Mouse (Mus musculus) heart, embryonic 11.5 days (tissue): ENCODE results near the gene Sirt2. TPM values are rescaled to one million over a fixed set of nuclear protein-coding genes. Genes with fewer than 3 reads are reported as not detected.

Experiments used
- ATAC-seq: fragments of 200-750 bp; cut with Nextera tagmentation; replicated peaks from 2 replicates; pipeline ENCODE4 v1.8.0; 2017; ENCODE audit warnings: moderate library complexity; ENCODE audit not compliant: insufficient number of reproducible peaks, low FRiP score, low TSS enrichment
- H3K27ac ChIP-seq: fragments of 300-500 bp; sonication (generic); 2 replicates; pipeline ENCODE4 v1.5.1; 2014; ENCODE audit warnings: mild to moderate bottlenecking, low read depth, low read length
- H3K27me3 ChIP-seq: fragments of 300-500 bp; sonication (generic); 2 replicates; pipeline ENCODE4 v1.6.1; 2014; ENCODE audit warnings: mild to moderate bottlenecking, low read length, mixed read lengths; ENCODE audit not compliant: control insufficient read depth, insufficient read depth
- H3K36me3 ChIP-seq: fragments of 300-500 bp; sonication (generic); 2 replicates; pipeline ENCODE4 v1.6.1; 2014; ENCODE audit warnings: mild to moderate bottlenecking, low read length, moderate library complexity, mixed read lengths; ENCODE audit not compliant: control insufficient read depth, insufficient read depth
- H3K4me1 ChIP-seq: fragments of 300-500 bp; sonication (generic); 2 replicates; pipeline ENCODE4 v1.6.1; 2014; ENCODE audit warnings: low read length; ENCODE audit not compliant: control insufficient read depth, insufficient read depth
- H3K4me2 ChIP-seq: fragments of 300-500 bp; sonication (generic); 2 replicates; pipeline ENCODE4 v1.6.1; 2014; ENCODE audit warnings: mild to moderate bottlenecking, moderate library complexity
- H3K4me3 ChIP-seq: fragments of 300-500 bp; sonication (generic); 2 replicates; pipeline ENCODE4 v1.5.1; 2014; ENCODE audit warnings: low read depth, low read length
- H3K9ac ChIP-seq: fragments of 300-500 bp; sonication (generic); 2 replicates; pipeline ENCODE4 v1.6.1; 2014; ENCODE audit warnings: mild to moderate bottlenecking, low read depth, low read length, moderate library complexity
- H3K9me3 ChIP-seq: fragments of 300-500 bp; sonication (generic); replicated peaks from 2 replicates; pipeline ENCODE4 v1.6.1; 2016; ENCODE audit warnings: low read length; ENCODE audit not compliant: control insufficient read depth
- WGBS: fragments of 180-500 bp; shearing (Covaris S2); extraction: QIAGEN DNeasy Blood & Tissue Kit; methylation state at CpG from one replicate; pipeline ENCODE4 v1.1.7; 2014; ENCODE audit not compliant: insufficient replicate concordance; 5-methylcytosine and 5-hydroxymethylcytosine counted together
- polyA plus RNA-seq: library from polyadenylated mRNA; unstranded; fragments of >200 nt; fragmentation: Nextera tagmentation; extraction: Ambion mirVana; gene quantifications from 2 replicates; pipeline ENCODE4 v1.2.1, GENCODE M21; 2014

The Sirt2 gene
- polyA plus RNA-seq, 1 experiment from 2014 or later = 52.2 TPM

GRCm38 (mm10) chr7:28785161-28785560, 18.6 kb downstream of the Sirt2 start:
- no peak overlapping the region for H3K27ac ChIP-seq
- H3K36me3 ChIP-seq = no peaks in the 10 kb centered on the region; the same call in 1 of the 2 replicates
- H3K4me1 ChIP-seq = peaks cover 6% of the 10 kb centered on the region
- WGBS = 77% methylated on average over 4 of the region's 5 CpGs
- H3K27me3 ChIP-seq = no peaks in the 10 kb centered on the region
- H3K9me3 ChIP-seq = no peaks in the 10 kb centered on the region
- H3K9ac ChIP-seq = no peak overlapping the region
- ATAC-seq = no peak
- no peak overlapping the region for H3K4me3 ChIP-seq
- H3K4me2 ChIP-seq = no peak overlapping the region

DNA sequence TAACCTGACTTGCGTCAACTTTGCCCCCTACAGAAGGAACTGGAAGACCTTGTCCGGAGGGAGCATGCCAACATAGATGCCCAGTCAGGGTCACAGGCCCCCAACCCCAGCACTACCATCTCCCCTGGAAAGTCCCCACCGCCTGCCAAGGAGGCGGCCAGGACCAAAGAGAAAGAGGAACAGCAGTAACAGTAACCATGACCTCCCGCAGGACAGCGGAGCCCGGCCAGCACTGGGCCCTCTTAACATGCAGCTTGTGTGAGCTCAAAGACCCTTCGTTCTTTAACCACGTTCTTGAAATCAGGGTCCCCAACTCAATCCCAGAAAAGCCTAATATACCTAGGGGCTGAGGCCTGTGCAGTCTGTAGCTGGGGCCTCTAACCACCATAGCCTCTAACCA, 21.3 kb downstream of the Sirt2 start:
- Histone ChIP-seq H3K4me3 (no peak overlapping the region), H3K9me3 (no peaks in the 10 kb centered on the region), H3K27ac (no peak overlapping the region), H3K36me3 (no peaks in the 10 kb centered on the region; the same call in 1 of the 2 replicates), H3K4me1 (no peaks in the 10 kb centered on the region), H3K9ac (no peak overlapping the region), H3K4me2 (no peak overlapping the region), H3K27me3 (no peaks in the 10 kb centered on the region)
- WGBS = 96% methylated on average over 9 of the region's 9 CpGs
- no peak for ATAC-seq

DNA sequence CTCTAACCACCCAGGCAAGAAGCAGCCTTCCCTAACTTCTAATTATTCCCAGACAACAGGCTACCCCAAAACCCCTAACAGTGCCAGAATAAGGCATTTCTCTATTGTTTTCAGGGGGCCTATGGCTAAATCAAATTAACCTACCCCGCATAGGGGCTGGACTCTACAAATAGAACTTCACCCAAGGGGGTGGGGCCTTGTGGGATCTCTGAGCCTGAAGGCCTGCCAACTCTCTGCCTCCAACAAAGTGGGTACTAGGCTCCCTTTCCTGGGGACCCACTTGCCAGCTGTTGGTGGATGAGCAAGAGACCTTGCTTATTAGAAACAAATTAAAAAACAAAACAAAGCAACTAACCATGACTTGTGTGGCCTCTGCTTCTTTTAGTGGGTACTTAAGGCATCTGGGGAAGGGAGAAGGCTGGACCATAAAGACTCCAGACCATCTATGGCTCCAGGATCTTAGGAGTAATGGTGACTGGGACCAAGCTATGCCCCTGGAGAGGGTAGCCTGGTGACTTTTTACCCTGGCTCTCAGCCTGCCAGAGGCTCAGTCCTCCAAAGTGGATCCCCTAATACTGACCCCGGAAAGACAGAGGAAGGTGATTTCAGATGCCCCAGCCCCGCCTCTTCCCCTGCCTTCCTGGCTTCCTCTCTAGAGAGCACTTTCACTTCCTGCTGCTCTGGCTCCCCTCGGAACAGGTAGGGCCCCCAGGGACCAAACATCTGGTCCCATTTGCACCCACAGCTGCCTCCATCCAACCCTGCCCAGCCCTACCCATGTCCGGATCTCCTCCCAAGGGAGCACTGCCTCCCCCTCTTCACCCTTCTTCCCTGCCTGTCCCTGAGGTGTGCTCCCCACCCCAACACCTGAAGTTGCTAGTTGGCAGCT, 22.0 kb downstream of the Sirt2 start, which contains the start of gene Rinl:
Rinl (plus strand) TSS at position 663 of the 889 bp plus-strand sequence.
- ATAC-seq = no peak
- H3K4me2 ChIP-seq = no peak within 1 kb of the TSS
- 65% methylated on average over 5 of the region's 5 CpGs for WGBS

GRCm38 (mm10) chr7:28789235-28789634, 22.7 kb downstream of the Sirt2 start:
- Histone ChIP-seq H3K27ac (no peak overlapping the region), H3K9ac (no peak overlapping the region), H3K4me2 (no peak overlapping the region), H3K27me3 (no peaks in the 10 kb centered on the region), H3K36me3 (no peaks in the 10 kb centered on the region; the same call in 1 of the 2 replicates), H3K9me3 (no peaks in the 10 kb centered on the region), H3K4me1 (no peaks in the 10 kb centered on the region), H3K4me3 (no peak overlapping the region)
- WGBS = 65% methylated on average over 3 of the region's 3 CpGs
- no peak for ATAC-seq

More for the DNA sequence above, 22.0 kb downstream of the Sirt2 start, which contains the start of gene Rinl:
- Histone ChIP-seq H3K36me3 (no peaks in the 10 kb centered on the region; the same call in 1 of the 2 replicates), H3K27ac (no peak within 1 kb of the TSS), H3K27me3 (no peaks in the 10 kb centered on the region), H3K4me1 (no peaks in the 10 kb centered on the region), H3K9ac (no peak within 1 kb of the TSS), H3K9me3 (no peaks in the 10 kb centered on the region), H3K4me3 (no peak within 1 kb of the TSS)

DNA sequence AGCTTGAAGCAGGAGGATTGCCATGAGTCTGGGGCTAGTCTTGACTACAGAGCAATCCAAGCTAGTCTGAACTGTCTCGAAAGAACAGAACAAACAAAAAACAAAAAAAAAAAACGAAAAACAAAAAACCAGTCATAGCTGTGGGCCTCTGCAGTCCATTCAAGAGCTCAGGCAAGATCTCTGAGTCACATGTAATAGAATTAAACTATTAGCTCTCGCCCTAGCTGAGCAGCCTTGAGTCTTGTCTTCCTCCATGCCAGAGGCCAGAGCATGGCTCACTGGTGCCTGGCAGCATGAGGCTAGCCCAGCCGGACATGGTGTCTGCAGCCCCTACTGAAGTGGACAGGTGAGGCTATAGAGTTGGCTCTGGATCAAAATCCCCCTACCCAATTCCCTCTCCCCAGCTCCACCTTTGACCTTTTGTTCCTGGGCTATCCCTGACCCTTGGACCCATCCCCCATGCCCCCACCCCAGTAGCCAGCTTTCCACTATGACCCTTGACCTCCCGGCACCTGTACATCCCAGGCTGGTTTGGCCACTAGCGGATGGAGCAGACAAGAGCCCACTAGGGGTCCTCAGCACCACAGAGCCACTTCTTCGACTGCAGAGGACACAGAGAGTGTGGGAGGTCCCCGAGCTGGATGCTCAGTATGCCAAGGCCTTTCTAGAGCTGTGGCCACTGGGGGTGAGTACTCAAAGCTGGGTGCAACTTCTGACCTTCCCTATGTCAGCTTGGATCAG, 23.7 kb downstream of the Sirt2 start:
- Histone ChIP-seq H3K9ac (no peak overlapping the region), H3K4me1 (no peaks in the 10 kb centered on the region), H3K27ac (no peak overlapping the region), H3K9me3 (no peaks in the 10 kb centered on the region), H3K4me3 (no peak overlapping the region), H3K27me3 (no peaks in the 10 kb centered on the region), H3K4me2 (no peak overlapping the region), H3K36me3 (no peaks in the 10 kb centered on the region)
- ATAC-seq = 0 out of 2 replicates have a peak, but pooled peaks have one; percentile 33
- WGBS = 57% methylated on average over 8 of the region's 8 CpGs

GRCm38 (mm10) chr7:28791706-28792105, 25.2 kb downstream of the Sirt2 start:
- H3K4me3 ChIP-seq = no peak overlapping the region
- H3K4me1 ChIP-seq = peaks cover 3% of the 10 kb centered on the region; the same call in 1 of the 2 replicates
- H3K9ac ChIP-seq = no peak overlapping the region
- no peaks in the 10 kb centered on the region for H3K9me3 ChIP-seq
- no peaks in the 10 kb centered on the region for H3K27me3 ChIP-seq
- no peak overlapping the region for H3K27ac ChIP-seq
- ATAC-seq = no peak
- no peaks in the 10 kb centered on the region for H3K36me3 ChIP-seq
- H3K4me2 ChIP-seq = no peak overlapping the region

DNA sequence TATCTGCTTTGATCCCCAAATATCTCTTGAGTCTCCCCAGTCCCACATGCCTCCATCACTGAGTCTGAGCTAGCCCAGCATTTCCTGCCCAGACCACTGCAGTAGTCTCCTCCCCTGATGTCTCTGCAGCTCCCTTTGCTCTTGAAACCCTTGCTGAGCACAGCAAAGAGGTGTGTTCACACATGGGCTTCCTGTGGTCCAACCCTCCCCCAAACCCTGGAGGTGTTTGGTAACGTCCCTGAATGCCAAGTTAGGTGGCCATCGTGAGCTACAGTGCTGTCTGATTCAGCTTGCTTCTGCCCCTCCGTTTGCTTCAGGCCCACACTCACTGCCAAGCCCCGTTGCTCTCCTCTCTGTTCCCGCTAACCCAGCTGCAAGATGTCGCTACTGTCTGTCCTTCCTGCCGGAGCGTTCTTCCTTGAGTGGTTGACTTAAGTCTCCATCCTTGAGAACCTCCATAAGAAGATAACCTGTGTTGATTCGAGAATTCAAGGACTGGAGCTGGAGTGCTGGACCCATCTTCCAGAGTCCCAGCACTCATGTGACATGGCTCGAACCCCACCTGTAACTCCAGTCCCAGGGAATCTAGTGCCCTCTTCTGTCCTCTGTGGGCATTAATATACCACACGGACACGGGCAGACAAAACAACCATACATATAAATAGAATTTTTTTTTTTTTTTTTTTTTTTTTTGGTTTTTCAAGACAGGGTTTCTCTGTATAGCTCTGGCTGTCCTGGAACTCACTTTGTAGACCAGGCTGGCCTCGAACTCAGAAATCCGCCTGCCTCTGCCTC, 26.1 kb downstream of the Sirt2 start:
- Histone ChIP-seq H3K4me1 (peaks cover 7% of the 10 kb centered on the region; the same call in 1 of the 2 replicates), H3K4me3 (no peak overlapping the region), H3K27me3 (no peaks in the 10 kb centered on the region), H3K27ac (no peak overlapping the region), H3K4me2 (no peak overlapping the region), H3K36me3 (no peaks in the 10 kb centered on the region), H3K9ac (0 out of 2 replicates have a peak overlapping the region, but pooled peaks have one; percentile 5), H3K9me3 (no peaks in the 10 kb centered on the region)
- WGBS = 63% methylated on average over 12 of the region's 14 CpGs
- no peak for ATAC-seq

DNA sequence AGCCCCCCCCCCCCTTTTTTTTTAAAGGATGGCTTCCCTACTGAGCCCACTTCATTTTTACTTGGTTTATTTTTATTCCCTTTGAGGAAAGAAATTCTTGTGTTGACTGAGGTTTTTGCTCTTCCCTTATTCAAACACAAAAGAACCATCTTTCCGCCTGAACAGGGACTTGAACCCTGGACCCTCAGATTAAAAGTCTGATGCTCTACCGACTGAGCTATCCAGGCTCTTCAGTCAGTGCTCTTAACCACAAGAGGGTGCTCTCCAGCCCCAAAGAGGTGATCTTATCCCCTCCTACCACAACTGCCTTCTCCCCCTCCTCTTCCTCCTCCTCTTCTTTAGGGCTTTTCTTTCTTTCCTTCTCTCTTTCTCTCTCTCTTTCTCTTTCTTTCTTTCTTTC, 27.3 kb downstream of the Sirt2 start:
- Histone ChIP-seq H3K4me1 (peaks cover 7% of the 10 kb centered on the region; the same call in 1 of the 2 replicates), H3K27ac (no peak overlapping the region), H3K9me3 (no peaks in the 10 kb centered on the region), H3K36me3 (no peaks in the 10 kb centered on the region), H3K27me3 (no peaks in the 10 kb centered on the region), H3K4me3 (no peak overlapping the region), H3K4me2 (no peak overlapping the region), H3K9ac (no peak overlapping the region)
- WGBS = 23% methylated on average over 2 of the region's 2 CpGs
- no peak for ATAC-seq
